Mouse (Mus musculus) embryo, embryonic 11.5 days (tissue): Measurements from ENCODE around the gene Rflna.

Source experiments
- DNase-seq: peaks from one replicate; pipeline ENCODE4 v3.0.0-alpha.2; 2012; ENCODE audit warnings: low read depth, low spot score

Rflna gene

GRCm38 (mm10) chr5:125002969-125003872, at the start of gene Rflna:
Gene Rflna, plus strand, starts transcription at chr5:125003221.
- peak; percentile 52 for DNase-seq

- no peak for DNase-seq
Measured at GRCm38 (mm10) chr5:124954404-124955305, 48.4 kb upstream of the Rflna start.

- DNase-seq = no peak
Measured at GRCm38 (mm10) chr5:124957491-124957890, 45.5 kb upstream of the Rflna start.

- no peak for DNase-seq
Measured at GRCm38 (mm10) chr5:124959099-124959498, 43.9 kb upstream of the Rflna start.

GRCm38 (mm10) chr5:124960131-124960901, 42.7 kb upstream of the Rflna start:
- no peak for DNase-seq

- DNase-seq = no peak
Measured at GRCm38 (mm10) chr5:124961433-124961832, 41.6 kb upstream of the Rflna start.

GRCm38 (mm10) chr5:124962761-124963160, 40.3 kb upstream of the Rflna start:
- no peak for DNase-seq

GRCm38 (mm10) chr5:124963806-124964672, 39.0 kb upstream of the Rflna start:
- peak; percentile 61 for DNase-seq

- no peak for DNase-seq
Measured at GRCm38 (mm10) chr5:124966622-124967332, 36.2 kb upstream of the Rflna start.

GRCm38 (mm10) chr5:124969790-124970189, 33.2 kb upstream of the Rflna start:
- DNase-seq = no peak

- DNase-seq = no peak
Measured at GRCm38 (mm10) chr5:124986222-124986621, 16.8 kb upstream of the Rflna start.

- no peak for DNase-seq
Measured at GRCm38 (mm10) chr5:124986656-124987055, 16.4 kb upstream of the Rflna start.

- no peak for DNase-seq
Measured at GRCm38 (mm10) chr5:124989724-124990123, 13.3 kb upstream of the Rflna start.

- no peak for DNase-seq
Measured at GRCm38 (mm10) chr5:124992323-124992722, 10.7 kb upstream of the Rflna start.

- no peak for DNase-seq
Measured at GRCm38 (mm10) chr5:124992891-124993290, 10.1 kb upstream of the Rflna start.

- DNase-seq = no peak
Measured at GRCm38 (mm10) chr5:124996816-124997215, 6.2 kb upstream of the Rflna start.

- no peak for DNase-seq
Measured at GRCm38 (mm10) chr5:124997913-124998312, 5.1 kb upstream of the Rflna start.

GRCm38 (mm10) chr5:125000756-125001250, 2.2 kb upstream of the Rflna start:
- DNase-seq = no peak

GRCm38 (mm10) chr5:125003873-125004255, 843 bp downstream of the Rflna start:
- no peak for DNase-seq
